ENCODE assay signal across 9 mouse cellular contexts in genomic region chr4:106977218-106977651, GRCm38 (mm10).
DNase-seq lines count a peak whose midpoint lies in the region; ATAC-seq and TF ChIP-seq lines count a peak whose summit lies in the region.
"Had no signal": no experiment of that assay in that cellular context is flagged by ENCODE, and none has a peak within 500 bp of the region (broad histone marks: within the 10 kb centered on the region; RNA-seq: fewer than 3 reads in every experiment).

No protein-coding gene starts in this region.

- H3K4me3 ChIP-seq in C2C12 (ENCODE audit: insufficient read depth, poor library complexity, severe bottlenecking) (no peak overlapping the region), ES-Bruce4 (ENCODE audit: low read depth, low read length) (no peak overlapping the region)
- no peak overlapping the region for H3K4me3 ChIP-seq in forebrain, embryonic 15.5 days
- H3K4me3 ChIP-seq in limb, embryonic 12.5 days (replicated peaks), result no peak overlapping the region

- ATAC-seq in forebrain, embryonic 15.5 days (replicated peaks), result no peak
- no peak; the same call in 1 of the 2 replicates for ATAC-seq in limb, embryonic 12.5 days (ENCODE audit: insufficient number of reproducible peaks, insufficient read depth, low FRiP score, low TSS enrichment, low read depth)

- peaks cover 91% of the 10 kb centered on the region for H3K79me2 ChIP-seq in C2C12 (ENCODE audit: control insufficient read depth, insufficient read depth)

- peak overlapping the region; percentile 46 for H3ac ChIP-seq in C2C12 (ENCODE audit: control insufficient read depth, insufficient read length, low read depth)

- peaks cover 4% of the 10 kb centered on the region for H3K36me3 ChIP-seq in C2C12 (ENCODE audit: control insufficient read depth, insufficient read depth)
- H3K36me3 ChIP-seq in ES-Bruce4 (ENCODE audit: control insufficient read depth, insufficient read depth, low read length, poor library complexity, severe bottlenecking), result no peaks in the 10 kb centered on the region
- no peaks in the 10 kb centered on the region for H3K36me3 ChIP-seq in forebrain, embryonic 15.5 days
- peaks cover 35% of the 10 kb centered on the region; the same call in 1 of the 2 replicates for H3K36me3 ChIP-seq in limb, embryonic 12.5 days

- no peak overlapping the region for H3K9ac ChIP-seq in ES-Bruce4 (ENCODE audit: low read depth, poor library complexity, severe bottlenecking)
- H3K9ac ChIP-seq in forebrain, embryonic 15.5 days (replicated peaks), result no peak overlapping the region
- H3K9ac ChIP-seq in limb, embryonic 12.5 days (replicated peaks), result no peak overlapping the region

- H3K79me3 ChIP-seq in C2C12 (ENCODE audit: low read depth), result peaks cover 32% of the 10 kb centered on the region

- intact Hi-C loops in left cerebral cortex, postnatal 10 days (cut with DNase I), result no loop called here

- TF ChIP-seq EP300 in ES-Bruce4 (IDR thresholded peaks at IDR 0.05; ENCODE audit: insufficient read depth, low read depth, low read length), result peak; percentile 67; the same call in 1 of the 2 replicates

- H3K27me3 ChIP-seq in C2C12 (ENCODE audit: control insufficient read depth, insufficient read depth, insufficient read length) (no peaks in the 10 kb centered on the region), ES-Bruce4 (ENCODE audit: control insufficient read depth, insufficient read depth, low read length, poor library complexity, severe bottlenecking) (no peaks in the 10 kb centered on the region)
- no peaks in the 10 kb centered on the region for H3K27me3 ChIP-seq in forebrain, embryonic 15.5 days
- H3K27me3 ChIP-seq in limb, embryonic 12.5 days, result no peaks in the 10 kb centered on the region

- WGBS in forebrain, embryonic 15.5 days, result 6% methylated on average over 6 of the region's 6 CpGs
- 4% methylated on average over 6 of the region's 6 CpGs for WGBS in limb, embryonic 12.5 days

- H3K4me2 ChIP-seq in forebrain, embryonic 15.5 days (replicated peaks), result no peak overlapping the region
- H3K4me2 ChIP-seq in limb, embryonic 12.5 days, result peak overlapping the region; percentile 15

- H3K27ac ChIP-seq in ES-Bruce4 (ENCODE audit: insufficient read depth, low read length), result no peak overlapping the region
- H3K27ac ChIP-seq in forebrain, embryonic 15.5 days (replicated peaks), result peak overlapping the region; percentile 69
- H3K27ac ChIP-seq in limb, embryonic 12.5 days, result peak overlapping the region; percentile 62; the same call in 1 of the 2 replicates

- TF ChIP-seq CTCF in C2C12 (IDR thresholded peaks at IDR 0.05; ENCODE audit: control insufficient read depth, insufficient read depth, insufficient read length) (no peak), ES-Bruce4 (IDR thresholded peaks at IDR 0.05; ENCODE audit: low read depth, low read length) (no peak)

- peaks cover 13% of the 10 kb centered on the region for H3K4me1 ChIP-seq in ES-Bruce4 (ENCODE audit: control insufficient read depth, insufficient read depth, low read length)
- peaks cover 64% of the 10 kb centered on the region for H3K4me1 ChIP-seq in forebrain, embryonic 15.5 days
- H3K4me1 ChIP-seq in limb, embryonic 12.5 days (replicated peaks), result peaks cover 100% of the 10 kb centered on the region

- H3K9me3 ChIP-seq in ES-Bruce4 (replicated peaks; ENCODE audit: control insufficient read depth, insufficient read depth, low read length, poor library complexity, severe bottlenecking), result no peaks in the 10 kb centered on the region
- no peaks in the 10 kb centered on the region for H3K9me3 ChIP-seq in forebrain, embryonic 15.5 days
- no peaks in the 10 kb centered on the region for H3K9me3 ChIP-seq in limb, embryonic 12.5 days

- no peak for DNase-seq in right cerebral cortex, postnatal 10 days (ENCODE audit: low spot score in 2 of 2)
- DNase-seq in Muller cell, postnatal 12 days (ENCODE audit: inconsistent ontology term), result no peak
- DNase-seq in left cerebral cortex, postnatal 10 days (ENCODE audit: extremely low spot score in 1 of 2, low spot score in 2 of 2), result no peak
- DNase-seq in cerebellum, adult 18-20 months, result no peak
- DNase-seq: cerebellum, adult 9-10 months had no signal

- no peak for TF ChIP-seq POLR2A in ES-Bruce4 (IDR thresholded peaks at IDR 0.05; ENCODE audit: insufficient read depth, low read length)

TF ChIP-seq in C2C12, 6 proteins besides CTCF, POLR2A, EP300 and RAD21:
- TF ChIP-seq FOSL1 (IDR thresholded peaks at IDR 0.05; ENCODE audit: insufficient read depth, low read length, poor library complexity, severe bottlenecking), result no peak
- peak; percentile 55 for TF ChIP-seq CEBPB (IDR thresholded peaks at IDR 0.05; ENCODE audit: low read depth)
- peak; percentile 92 for TF ChIP-seq MYOD1 (IDR thresholded peaks at IDR 0.05; ENCODE audit: control insufficient read depth, insufficient read length, low read depth)
